Mouse (Mus musculus): ENCODE data around the gene Mpnd. TPM values are rescaled to one million over a fixed set of nuclear protein-coding genes. Genes with fewer than 3 reads are reported as not detected.

Mpnd gene
- polyA plus RNA-seq, 1 experiment from 2014 or later, result 131 TPM

DNA sequence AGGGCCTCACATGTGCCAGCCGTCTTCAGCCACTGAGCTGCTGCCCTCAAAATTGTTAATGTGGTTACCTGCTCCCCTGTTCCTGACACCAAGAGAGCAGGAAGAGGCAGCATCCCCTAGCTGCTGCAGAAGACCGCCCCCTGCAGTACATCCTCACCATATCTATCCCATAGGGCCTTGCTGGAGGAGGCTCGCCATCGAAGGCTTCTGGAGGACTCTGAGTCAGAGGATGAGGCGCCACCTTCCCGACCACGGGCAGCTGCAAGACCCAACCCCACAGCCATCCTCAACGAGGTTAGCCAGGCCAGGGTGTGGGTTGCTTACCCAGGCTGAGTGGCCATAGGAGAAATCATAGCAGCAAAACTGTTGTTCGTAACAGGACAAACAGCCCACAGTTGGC lies 40.5 kb upstream of the Mpnd start:
- H3K36me3 ChIP-seq, result peaks cover 81% of the 10 kb centered on the region
- H3K27me3 ChIP-seq (ENCODE audit: low read depth, poor library complexity, severe bottlenecking), result 0 out of 2 replicates have a peak, but pooled peaks cover 4% of the 10 kb centered on the region
- no peak overlapping the region for H3K4me3 ChIP-seq
- 90% methylated on average over 9 of the region's 9 CpGs for WGBS
- no peak for DNase-seq (ENCODE audit: low spot score)
- peaks cover 32% of the 10 kb centered on the region for H3K4me1 ChIP-seq
- no peak overlapping the region for H3K27ac ChIP-seq (replicated peaks)
- no peaks in the 10 kb centered on the region for H3K9me3 ChIP-seq (replicated peaks)

DNA sequence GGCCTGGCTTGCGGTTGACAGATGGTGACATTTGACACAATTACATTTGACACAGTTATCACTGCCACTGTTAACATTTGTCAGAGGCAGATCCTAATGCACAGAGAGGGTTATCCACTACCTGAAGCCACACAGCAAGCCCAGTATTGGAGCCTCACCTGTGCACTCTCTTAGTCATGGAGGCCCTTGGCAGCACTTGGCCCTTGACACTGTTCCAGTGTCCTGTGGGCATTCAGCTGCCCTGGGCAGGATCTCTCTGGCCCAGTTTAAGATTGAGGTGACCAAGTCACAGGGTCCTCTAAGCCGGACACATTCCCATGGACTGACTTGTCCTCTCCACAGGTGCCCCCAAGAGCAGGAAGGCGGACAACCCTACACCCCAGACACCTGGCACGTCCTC lies 38.3 kb upstream of the Mpnd start:
- no peak for DNase-seq (ENCODE audit: low spot score)
- no peaks in the 10 kb centered on the region for H3K9me3 ChIP-seq (replicated peaks)
- no peak overlapping the region for H3K27ac ChIP-seq (replicated peaks)
- peaks cover 45% of the 10 kb centered on the region for H3K4me1 ChIP-seq
- no peak overlapping the region for H3K4me3 ChIP-seq
- 0 out of 2 replicates have a peak, but pooled peaks cover 13% of the 10 kb centered on the region for H3K27me3 ChIP-seq (ENCODE audit: low read depth, poor library complexity, severe bottlenecking)
- peaks cover 64% of the 10 kb centered on the region for H3K36me3 ChIP-seq
- WGBS, result 95% methylated on average over 4 of the region's 4 CpGs

DNA sequence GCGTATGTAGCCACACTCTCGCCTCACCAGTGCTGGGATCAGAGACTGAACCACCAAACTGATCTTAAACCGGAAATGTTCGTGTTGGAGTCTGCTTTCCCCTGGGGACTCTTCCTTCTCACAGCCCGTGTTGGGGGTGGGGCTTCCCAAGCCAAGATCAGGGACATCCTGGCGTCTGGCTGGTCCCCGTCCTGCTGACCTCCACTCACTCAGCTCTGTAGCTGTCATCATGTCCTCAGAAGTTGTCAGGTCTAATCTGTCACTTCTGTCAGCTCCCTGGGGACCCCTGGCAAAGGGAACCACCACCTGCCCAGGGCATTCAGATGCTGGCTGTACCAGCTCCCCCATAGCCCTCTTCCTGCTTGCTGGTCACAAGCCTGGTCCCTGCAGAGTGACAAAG lies 37.3 kb upstream of the Mpnd start:
- H3K4me3 ChIP-seq, result no peak overlapping the region
- H3K27ac ChIP-seq (replicated peaks), result peak overlapping the region; percentile 95
- H3K36me3 ChIP-seq, result peaks cover 64% of the 10 kb centered on the region
- H3K27me3 ChIP-seq (ENCODE audit: low read depth, poor library complexity, severe bottlenecking), result peaks cover 21% of the 10 kb centered on the region; the same call in 1 of the 2 replicates
- H3K4me1 ChIP-seq, result peaks cover 50% of the 10 kb centered on the region
- no peaks in the 10 kb centered on the region for H3K9me3 ChIP-seq (replicated peaks)
- WGBS, result 68% methylated on average over 7 of the region's 7 CpGs
- DNase-seq (ENCODE audit: low spot score), result no peak

DNA sequence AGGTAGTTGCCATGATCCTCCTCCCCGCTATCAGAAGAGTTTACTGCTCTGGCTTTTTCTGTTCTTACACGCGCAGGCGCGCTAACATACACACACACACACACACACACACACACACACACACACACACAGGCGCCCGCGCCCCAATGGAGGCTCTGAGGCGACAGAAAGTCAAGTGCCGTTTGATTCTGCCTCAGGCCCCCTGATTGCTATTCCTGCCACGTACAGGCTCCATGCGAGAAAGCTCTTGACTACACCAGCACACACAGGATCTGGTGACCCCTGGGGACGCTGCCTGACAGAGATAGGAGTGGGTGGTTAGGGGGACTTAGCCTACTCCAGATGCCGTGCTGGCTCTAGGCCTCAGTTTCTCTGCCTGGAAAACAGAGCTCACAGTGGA lies 36.0 kb upstream of the Mpnd start:
- H3K4me1 ChIP-seq, result peaks cover 50% of the 10 kb centered on the region
- peak overlapping the region; percentile 62 for H3K4me3 ChIP-seq
- peaks cover 64% of the 10 kb centered on the region for H3K36me3 ChIP-seq
- peak overlapping the region; percentile 95 for H3K27ac ChIP-seq (replicated peaks)
- H3K27me3 ChIP-seq (ENCODE audit: low read depth, poor library complexity, severe bottlenecking), result peaks cover 21% of the 10 kb centered on the region; the same call in 1 of the 2 replicates
- no peaks in the 10 kb centered on the region for H3K9me3 ChIP-seq (replicated peaks)
- 50% methylated on average over 14 of the region's 14 CpGs for WGBS
- DNase-seq (ENCODE audit: low spot score), result peak; percentile 77

DNA sequence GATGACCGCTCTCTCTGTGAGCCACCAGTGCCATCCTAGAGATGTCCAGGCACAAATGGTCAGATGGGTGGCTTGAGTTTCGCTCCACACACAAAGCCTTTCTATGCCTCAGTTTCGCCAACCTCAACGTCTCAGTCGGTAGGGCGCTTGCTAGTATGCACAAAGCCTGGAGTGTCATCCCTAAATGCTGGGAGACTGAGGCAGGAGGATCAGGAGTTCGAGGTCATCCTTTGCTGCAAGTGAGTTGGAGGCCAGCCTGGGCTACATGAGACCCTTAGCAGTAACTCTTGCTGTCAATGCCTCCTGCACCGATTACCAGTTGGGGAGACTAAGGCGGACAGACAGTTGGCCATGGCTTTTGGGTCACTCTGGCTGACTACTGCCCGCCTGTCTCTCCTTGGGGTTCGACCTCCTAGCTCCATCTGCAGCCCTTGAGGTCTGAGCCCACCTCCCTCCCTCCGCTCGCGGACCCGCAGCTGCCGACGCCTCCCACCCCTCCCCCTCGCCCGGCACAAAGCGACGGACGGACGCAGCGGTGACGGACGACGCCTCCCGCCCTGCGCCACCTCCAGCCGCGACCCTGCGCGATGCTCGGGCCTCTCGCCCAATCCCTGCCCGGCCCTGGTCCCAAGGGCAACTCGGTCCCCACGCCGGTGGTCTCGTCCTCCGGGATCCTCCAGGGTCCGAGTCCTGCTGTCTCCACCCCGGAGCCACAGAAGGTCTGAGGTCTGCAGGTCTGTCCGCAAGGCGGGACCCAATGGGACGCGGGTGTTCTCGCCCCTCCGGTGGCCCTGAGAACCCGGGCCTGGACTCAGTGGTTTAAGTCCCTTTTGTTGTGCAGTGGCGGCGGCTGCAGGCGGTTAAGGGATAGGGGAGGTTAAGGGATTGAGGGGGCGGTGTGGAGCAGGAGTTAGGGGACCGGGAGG lies 35.3 kb upstream of the Mpnd start, which contains the start of gene Shd:
Gene Shd (plus strand): TSS at position 502 of the 926 bp plus-strand sequence.
- peak; percentile 90 for DNase-seq (ENCODE audit: low spot score)
- Histone ChIP-seq H3K36me3 (peaks cover 64% of the 10 kb centered on the region), H3K27ac (replicated peaks) (peak within 1 kb of the TSS; percentile 95), H3K4me3 (peak within 1 kb of the TSS; percentile 62), H3K4me1 (peaks cover 50% of the 10 kb centered on the region), H3K27me3 (ENCODE audit: low read depth, poor library complexity, severe bottlenecking) (peaks cover 21% of the 10 kb centered on the region; the same call in 1 of the 2 replicates), H3K9me3 (replicated peaks) (no peaks in the 10 kb centered on the region)
- 9% methylated on average over 50 of the region's 55 CpGs for WGBS

DNA sequence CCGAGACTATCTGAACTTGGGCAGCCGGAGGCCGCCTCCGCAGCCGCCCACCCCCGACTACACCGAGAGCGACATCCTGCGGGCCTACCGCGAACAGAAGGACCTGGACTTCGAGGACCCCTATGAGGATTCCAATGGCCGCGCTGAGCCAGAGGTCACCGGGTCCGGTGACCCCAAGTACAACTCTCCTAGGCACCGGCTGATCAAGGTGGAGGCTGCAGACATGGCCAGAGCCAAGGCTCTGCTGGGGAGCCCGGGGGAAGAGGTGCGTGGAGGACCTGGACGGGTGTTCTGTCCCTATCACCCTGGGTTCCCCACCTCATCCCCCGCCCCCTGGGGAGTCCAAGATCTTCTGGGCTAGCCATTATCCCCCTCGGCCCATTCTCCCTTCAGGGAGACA lies 34.1 kb upstream of the Mpnd start:
- Histone ChIP-seq H3K27ac (replicated peaks) (peak overlapping the region; percentile 95), H3K4me1 (peaks cover 56% of the 10 kb centered on the region), H3K4me3 (peak overlapping the region; percentile 62), H3K36me3 (peaks cover 56% of the 10 kb centered on the region), H3K27me3 (ENCODE audit: low read depth, poor library complexity, severe bottlenecking) (peaks cover 21% of the 10 kb centered on the region; the same call in 1 of the 2 replicates), H3K9me3 (replicated peaks) (no peaks in the 10 kb centered on the region)
- DNase-seq (ENCODE audit: low spot score), result no peak
- 23% methylated on average over 22 of the region's 22 CpGs for WGBS

DNA sequence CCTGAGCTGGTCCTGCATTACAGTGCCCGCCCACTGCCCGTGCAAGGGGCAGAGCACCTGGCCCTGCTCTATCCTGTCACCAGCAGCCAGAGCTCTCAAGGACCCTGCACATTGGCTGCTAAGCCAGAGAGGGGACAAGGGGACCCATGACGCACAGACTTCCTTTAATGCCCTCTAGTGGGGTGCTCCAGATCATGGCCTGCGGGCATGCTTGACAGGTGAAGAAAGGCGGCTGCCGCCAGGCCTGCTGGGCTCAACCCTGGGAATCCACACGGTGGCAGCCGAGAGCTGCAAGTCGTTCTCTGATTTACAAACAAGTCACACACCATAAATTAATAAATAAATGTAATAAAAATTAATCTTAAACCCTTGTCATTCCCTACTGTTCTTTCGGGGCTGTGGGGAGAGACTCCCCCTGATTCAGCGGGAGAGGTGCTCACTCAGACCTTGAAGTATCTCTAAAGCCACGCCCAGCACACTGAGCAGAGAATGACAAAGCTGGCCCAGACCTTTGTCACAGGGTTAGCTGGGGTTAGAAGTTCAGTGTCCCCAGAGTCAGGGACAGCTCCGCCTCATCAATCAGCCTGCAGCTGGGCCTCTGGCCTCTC lies 29.2 kb upstream of the Mpnd start:
- Histone ChIP-seq H3K9me3 (replicated peaks) (no peaks in the 10 kb centered on the region), H3K27ac (replicated peaks) (peak overlapping the region; percentile 63), H3K36me3 (peaks cover 33% of the 10 kb centered on the region), H3K4me1 (peaks cover 26% of the 10 kb centered on the region), H3K27me3 (ENCODE audit: low read depth, poor library complexity, severe bottlenecking) (peaks cover 13% of the 10 kb centered on the region; the same call in 1 of the 2 replicates), H3K4me3 (peak overlapping the region; percentile 20)
- 19% methylated on average over 13 of the region's 13 CpGs for WGBS
- peak; percentile 76 for DNase-seq (ENCODE audit: low spot score)

DNA sequence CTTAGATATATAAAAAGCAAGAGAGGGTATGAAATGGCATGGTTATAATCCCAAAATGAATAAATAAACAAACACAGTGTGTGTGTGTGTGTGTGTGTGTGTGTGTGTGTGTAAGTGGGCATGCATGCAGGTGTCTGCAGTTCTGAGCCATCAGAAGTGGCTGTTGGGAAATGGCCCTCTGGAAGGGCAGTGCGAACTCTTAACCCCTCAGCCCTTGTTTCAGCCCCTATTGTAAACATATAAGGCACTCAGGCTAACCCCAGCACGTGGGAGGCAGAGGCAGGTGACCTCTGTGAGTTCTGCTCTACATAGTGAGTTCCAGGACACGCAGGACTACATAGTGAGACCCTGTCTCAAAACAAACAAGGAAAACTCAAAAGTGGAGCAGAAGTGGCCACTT lies 28.2 kb upstream of the Mpnd start:
- H3K27me3 ChIP-seq (ENCODE audit: low read depth, poor library complexity, severe bottlenecking), result peaks cover 8% of the 10 kb centered on the region; the same call in 1 of the 2 replicates
- DNase-seq (ENCODE audit: low spot score), result no peak
- H3K36me3 ChIP-seq, result peaks cover 33% of the 10 kb centered on the region
- WGBS, result 70% methylated on average over 3 of the region's 3 CpGs
- H3K27ac ChIP-seq (replicated peaks), result peak overlapping the region; percentile 63
- H3K9me3 ChIP-seq (replicated peaks), result no peaks in the 10 kb centered on the region
- peaks cover 20% of the 10 kb centered on the region for H3K4me1 ChIP-seq
- H3K4me3 ChIP-seq, result no peak overlapping the region

DNA sequence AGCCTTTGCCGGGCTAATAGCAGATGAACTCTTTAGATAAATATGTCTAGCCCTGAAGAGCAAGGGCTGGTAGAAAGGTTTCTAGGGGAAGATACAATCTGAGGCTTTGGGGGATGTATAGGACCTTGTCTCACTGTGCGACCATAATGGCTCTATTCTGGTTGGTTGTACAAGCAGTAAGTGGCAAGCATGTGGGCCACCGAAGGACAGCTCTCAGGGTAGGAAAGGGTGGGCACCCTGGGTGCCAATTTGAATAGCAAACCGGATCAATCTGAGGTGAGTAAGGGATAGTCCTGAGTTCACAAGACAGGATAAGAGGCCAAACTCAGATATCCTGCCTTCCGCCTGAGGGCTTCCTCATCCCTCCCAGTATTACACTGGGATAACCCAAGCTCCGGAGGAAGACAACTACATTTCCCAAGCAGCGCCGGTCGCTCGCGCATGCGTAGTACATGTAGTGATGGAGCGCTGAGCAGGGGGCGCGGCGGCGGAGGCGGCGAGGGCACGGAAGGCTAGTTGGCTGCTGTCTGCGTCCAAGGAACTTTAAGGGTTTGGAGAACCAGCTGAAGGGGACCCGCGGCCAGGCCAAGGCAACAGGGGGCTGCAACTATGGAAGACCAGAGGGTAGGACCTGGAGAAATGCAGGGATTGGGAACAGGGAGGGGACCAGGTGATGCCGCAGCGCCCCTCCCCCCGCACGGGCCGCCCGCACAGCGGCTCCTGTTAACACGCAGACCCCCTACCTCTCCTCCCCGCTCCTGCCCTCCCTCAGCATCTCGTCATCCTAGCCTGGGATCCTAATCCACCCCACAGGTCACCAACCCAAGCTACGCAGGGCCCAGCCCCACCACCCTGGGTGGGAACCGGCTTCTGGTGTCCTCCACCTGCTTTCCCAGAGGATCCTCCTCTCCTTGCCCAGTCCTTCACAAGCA lies 19.2 kb upstream of the Mpnd start, which contains the start of gene Fsd1:
Gene Fsd1 (plus strand): TSS at position 480 of the 932 bp plus-strand sequence.
- H3K4me3 ChIP-seq, result peak within 1 kb of the TSS; percentile 70
- H3K27me3 ChIP-seq (ENCODE audit: low read depth, poor library complexity, severe bottlenecking), result no peaks in the 10 kb centered on the region; the same call in 1 of the 2 replicates
- H3K36me3 ChIP-seq, result peaks cover 23% of the 10 kb centered on the region
- peak within 1 kb of the TSS; percentile 85 for H3K27ac ChIP-seq (replicated peaks)
- 9% methylated on average over 35 of the region's 35 CpGs for WGBS
- H3K9me3 ChIP-seq (replicated peaks), result no peaks in the 10 kb centered on the region
- peak; percentile 86 for DNase-seq (ENCODE audit: low spot score)
- peaks cover 18% of the 10 kb centered on the region for H3K4me1 ChIP-seq

DNA sequence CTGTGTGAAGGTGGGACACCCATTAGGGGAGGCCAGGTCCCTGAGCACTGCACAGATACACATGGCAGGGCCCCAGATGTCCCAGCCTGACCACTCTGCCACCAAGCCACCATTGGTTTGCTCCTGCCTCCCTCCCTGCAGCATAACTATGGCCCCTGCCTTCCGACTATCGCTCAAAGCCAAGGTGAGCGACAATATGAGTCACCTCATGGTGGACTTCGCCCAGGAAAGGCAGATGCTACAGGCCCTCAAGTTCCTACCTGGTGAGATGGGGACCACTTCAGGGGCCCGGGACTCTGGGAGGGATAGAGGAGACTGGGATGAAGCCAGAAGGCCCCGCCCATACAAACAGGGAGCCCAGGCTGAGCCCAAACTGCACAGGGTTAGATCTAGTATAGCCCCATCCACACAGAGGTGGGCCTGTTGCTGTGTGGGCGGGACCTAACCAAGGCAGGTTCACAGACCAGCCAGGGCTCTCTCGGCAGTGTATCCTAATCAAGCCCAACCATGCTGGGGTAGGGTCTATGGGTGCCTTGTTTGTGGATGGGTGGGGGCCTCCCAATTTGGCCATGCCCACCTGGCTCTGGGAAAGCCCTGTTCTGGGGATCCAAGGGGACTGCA lies 15.1 kb upstream of the Mpnd start:
- peaks cover 62% of the 10 kb centered on the region for H3K36me3 ChIP-seq
- DNase-seq (ENCODE audit: low spot score), result no peak
- H3K4me1 ChIP-seq, result peaks cover 18% of the 10 kb centered on the region
- H3K27me3 ChIP-seq (ENCODE audit: low read depth, poor library complexity, severe bottlenecking), result no peaks in the 10 kb centered on the region; the same call in 1 of the 2 replicates
- H3K9me3 ChIP-seq (replicated peaks), result no peaks in the 10 kb centered on the region
- 89% methylated on average over 8 of the region's 8 CpGs for WGBS
- no peak overlapping the region for H3K27ac ChIP-seq (replicated peaks)
- H3K4me3 ChIP-seq, result no peak overlapping the region

DNA sequence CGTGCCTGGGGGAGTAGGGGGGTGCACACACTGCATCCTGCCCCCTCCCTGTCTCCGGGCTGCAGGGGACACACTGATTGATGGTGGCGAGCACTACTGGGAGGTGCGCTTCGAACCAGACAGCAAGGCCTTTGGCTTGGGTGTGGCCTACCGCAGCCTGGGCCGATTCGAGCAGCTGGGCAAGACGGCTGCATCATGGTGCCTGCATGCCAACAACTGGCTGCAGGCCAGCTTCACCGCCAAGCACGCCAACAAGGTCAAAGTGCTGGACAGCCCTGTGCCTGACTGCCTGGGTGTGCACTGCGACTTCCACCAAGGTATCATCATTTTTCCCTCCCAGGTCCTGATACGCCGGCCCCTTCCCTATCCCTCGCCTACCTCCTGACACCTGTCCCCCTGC lies 9.5 kb upstream of the Mpnd start:
- Histone ChIP-seq H3K36me3 (peaks cover 64% of the 10 kb centered on the region), H3K27ac (replicated peaks) (no peak overlapping the region)

More for the DNA sequence above, 9.5 kb upstream of the Mpnd start:
- peaks cover 22% of the 10 kb centered on the region for H3K27me3 ChIP-seq (ENCODE audit: low read depth, poor library complexity, severe bottlenecking)
- no peaks in the 10 kb centered on the region for H3K9me3 ChIP-seq (replicated peaks)
- H3K4me3 ChIP-seq, result no peak overlapping the region
- H3K4me1 ChIP-seq, result peaks cover 9% of the 10 kb centered on the region
- no peak for DNase-seq (ENCODE audit: low spot score)
- 93% methylated on average over 15 of the region's 15 CpGs for WGBS
